Comparison of ENCODE assay signal across 9 mouse cellular contexts in the genomic region with DNA sequence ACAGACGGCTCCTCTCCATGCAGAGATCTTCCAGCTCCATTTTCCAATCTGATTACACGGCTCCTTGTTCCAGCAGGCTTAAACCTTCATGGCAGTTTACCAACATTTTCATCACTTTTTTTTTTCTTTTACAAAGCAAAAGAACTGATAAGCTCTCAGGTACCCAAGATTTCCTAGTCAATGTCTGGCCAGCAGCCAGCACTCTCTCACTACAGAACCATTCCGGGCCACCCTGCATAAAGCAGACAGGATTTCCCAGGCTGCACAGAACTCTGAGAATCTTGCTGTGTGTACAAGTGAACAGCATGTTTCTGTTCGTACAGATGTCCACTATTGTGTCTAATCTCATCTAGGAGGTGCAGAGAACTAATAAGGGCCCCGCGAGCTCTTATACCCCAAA. TPM values are rescaled to one million over a fixed set of nuclear protein-coding genes. Genes with fewer than 3 reads are reported as not detected.
DNase-seq lines count a peak whose midpoint lies in the region; ATAC-seq lines count a peak whose summit lies in the region.
"Had no signal": no experiment of that assay in that cellular context is flagged by ENCODE, and none has a peak within 500 bp of the region (broad histone marks: within the 10 kb centered on the region; RNA-seq: fewer than 3 reads in every experiment).

No protein-coding gene starts in this region.

- H3K27me3 ChIP-seq in kidney, embryonic 15.5 days: no peaks in the 10 kb centered on the region
- no peaks in the 10 kb centered on the region for H3K27me3 ChIP-seq in embryonic facial prominence, embryonic 13.5 days
- no peaks in the 10 kb centered on the region for H3K27me3 ChIP-seq in embryonic facial prominence, embryonic 15.5 days
- H3K27me3 ChIP-seq in limb, embryonic 12.5 days: peaks cover 4% of the 10 kb centered on the region; the same call in 1 of the 2 replicates

- no peaks in the 10 kb centered on the region for H3K9me3 ChIP-seq in kidney, embryonic 15.5 days (replicated peaks)
- H3K9me3 ChIP-seq in embryonic facial prominence, embryonic 13.5 days: no peaks in the 10 kb centered on the region
- no peaks in the 10 kb centered on the region for H3K9me3 ChIP-seq in embryonic facial prominence, embryonic 15.5 days (replicated peaks)
- no peaks in the 10 kb centered on the region for H3K9me3 ChIP-seq in limb, embryonic 12.5 days

- ATAC-seq in kidney, embryonic 15.5 days (replicated peaks; ENCODE audit: low FRiP score): no peak
- no peak for ATAC-seq in embryonic facial prominence, embryonic 13.5 days (ENCODE audit: insufficient number of reproducible peaks, insufficient read depth, low FRiP score, low TSS enrichment, low read depth)
- no peak for ATAC-seq in embryonic facial prominence, embryonic 15.5 days (ENCODE audit: insufficient number of reproducible peaks, low FRiP score, low TSS enrichment, low read depth)
- ATAC-seq in limb, embryonic 12.5 days (ENCODE audit: insufficient number of reproducible peaks, insufficient read depth, low FRiP score, low TSS enrichment, low read depth): no peak

- H3K27ac ChIP-seq in kidney, embryonic 15.5 days: 0 out of 2 replicates have a peak overlapping the region, but pooled peaks have one; percentile 34
- no peak overlapping the region for H3K27ac ChIP-seq in embryonic facial prominence, embryonic 13.5 days
- H3K27ac ChIP-seq in embryonic facial prominence, embryonic 15.5 days (replicated peaks): no peak overlapping the region
- no peak overlapping the region for H3K27ac ChIP-seq in limb, embryonic 12.5 days

- no peak for DNase-seq in kidney, adult 11 months
- no peak for DNase-seq in right cerebral cortex, adult 2 months (ENCODE audit: low spot score in 2 of 2)
- DNase-seq in right cerebral cortex, adult 18-20 months: no peak
- DNase-seq: cerebellum, adult 18-20 months; layer of hippocampus, postnatal 36 days had no signal

- no peak overlapping the region for H3K4me3 ChIP-seq in kidney, embryonic 15.5 days (replicated peaks)
- no peak overlapping the region for H3K4me3 ChIP-seq in embryonic facial prominence, embryonic 13.5 days
- no peak overlapping the region for H3K4me3 ChIP-seq in embryonic facial prominence, embryonic 15.5 days (replicated peaks)
- H3K4me3 ChIP-seq in limb, embryonic 12.5 days (replicated peaks): no peak overlapping the region

- peaks cover 44% of the 10 kb centered on the region for H3K4me1 ChIP-seq in kidney, embryonic 15.5 days
- peaks cover 29% of the 10 kb centered on the region for H3K4me1 ChIP-seq in embryonic facial prominence, embryonic 13.5 days
- peaks cover 19% of the 10 kb centered on the region for H3K4me1 ChIP-seq in embryonic facial prominence, embryonic 15.5 days
- H3K4me1 ChIP-seq in limb, embryonic 12.5 days (replicated peaks): peaks cover 56% of the 10 kb centered on the region

- no peaks in the 10 kb centered on the region for H3K36me3 ChIP-seq in kidney, embryonic 15.5 days
- H3K36me3 ChIP-seq in embryonic facial prominence, embryonic 13.5 days: no peaks in the 10 kb centered on the region
- H3K36me3 ChIP-seq in embryonic facial prominence, embryonic 15.5 days: no peaks in the 10 kb centered on the region
- no peaks in the 10 kb centered on the region for H3K36me3 ChIP-seq in limb, embryonic 12.5 days

- WGBS in kidney, embryonic 15.5 days: 63% methylated on average over 6 of the region's 6 CpGs
- 54% methylated on average over 6 of the region's 6 CpGs for WGBS in embryonic facial prominence, embryonic 13.5 days
- WGBS in embryonic facial prominence, embryonic 15.5 days: 53% methylated on average over 6 of the region's 6 CpGs
- WGBS in limb, embryonic 12.5 days: 63% methylated on average over 6 of the region's 6 CpGs

- peak overlapping the region; percentile 50 for H3K4me2 ChIP-seq in kidney, embryonic 15.5 days
- peak overlapping the region; percentile 47 for H3K4me2 ChIP-seq in embryonic facial prominence, embryonic 13.5 days
- 0 out of 2 replicates have a peak overlapping the region, but pooled peaks have one; percentile 34 for H3K4me2 ChIP-seq in embryonic facial prominence, embryonic 15.5 days (replicated peaks)
- H3K4me2 ChIP-seq in limb, embryonic 12.5 days: peak overlapping the region; percentile 55

- no peak overlapping the region for H3K9ac ChIP-seq in kidney, embryonic 15.5 days
- H3K9ac ChIP-seq in embryonic facial prominence, embryonic 13.5 days: no peak overlapping the region
- no peak overlapping the region for H3K9ac ChIP-seq in embryonic facial prominence, embryonic 15.5 days
- H3K9ac ChIP-seq in limb, embryonic 12.5 days (replicated peaks): no peak overlapping the region

RNA-seq across cellular contexts. Expression of a gene that starts 22.0 kb away (rescaled TPM):
- polyA plus RNA-seq in kidney, embryonic 15.5 days (2015; fragmentation: Nextera tagmentation; extraction: Ambion mirVana): 7.9 and 8.8 TPM in 2 replicates
- polyA plus RNA-seq in embryonic facial prominence, embryonic 13.5 days (2015; fragmentation: Nextera tagmentation; extraction: Ambion mirVana): 3.9 and 5.4 TPM in 2 replicates
- 4.3 and 5.3 TPM in 2 replicates for polyA plus RNA-seq in embryonic facial prominence, embryonic 15.5 days (2015; fragmentation: Nextera tagmentation; extraction: Ambion mirVana)
- polyA plus RNA-seq in limb, embryonic 12.5 days (2016; fragmentation: Nextera tagmentation; extraction: Ambion mirVana): 4.2 and 6.8 TPM in 2 replicates
